Mouse (Mus musculus): ENCODE measurements around the gene Magi2.
"Not testable (repeated sequence)": the region's sequence is repeated elsewhere in the genome, so short reads cannot be mapped to it uniquely, and the experiment has no call there.

Gene Magi2

DNA sequence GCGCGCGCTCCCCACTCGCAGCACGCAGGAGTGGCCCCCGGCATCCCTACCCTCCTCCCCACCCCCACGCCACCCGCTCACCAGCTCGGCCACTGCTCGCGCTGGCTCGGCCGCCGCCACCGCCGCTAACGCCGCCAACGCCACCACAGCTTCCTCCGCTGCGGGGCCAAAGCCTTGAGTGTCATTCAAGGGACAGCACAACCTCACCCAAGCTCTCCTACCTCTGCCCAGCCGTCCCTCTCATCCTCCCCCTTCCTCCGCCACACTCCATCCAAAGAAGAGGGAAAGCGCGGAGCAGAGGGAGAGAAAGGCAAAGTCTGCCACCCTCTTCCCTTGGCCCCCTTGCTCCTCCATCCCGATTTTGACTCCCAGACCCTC is at the start of gene Magi2:
Gene Magi2, plus strand, starts transcription at position 171 of the 378 bp plus-strand sequence.
- in situ Hi-C loops (cut with MseI, MboI): no loop called here

DNA sequence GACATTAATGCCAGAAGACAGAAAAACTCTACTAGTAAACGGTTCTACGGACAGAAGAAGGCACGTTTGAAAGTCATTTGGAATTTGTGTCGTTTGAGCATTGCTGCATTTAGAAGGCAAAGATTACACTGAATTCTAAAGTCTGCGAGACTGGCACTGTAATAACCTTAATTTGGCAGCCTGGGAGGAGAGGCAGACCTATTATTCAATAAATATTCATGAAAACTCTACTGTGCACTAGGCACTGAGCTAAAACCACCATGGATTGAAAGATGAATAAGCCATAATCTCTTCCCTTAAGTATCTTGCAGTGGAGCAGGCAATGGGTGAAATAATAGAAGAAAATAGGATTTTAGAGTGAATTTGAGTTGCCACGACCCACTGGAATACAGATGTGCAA is 48.2 kb upstream of the Magi2 start:
- in situ Hi-C loops (cut with MseI, MboI): no loop called here

DNA sequence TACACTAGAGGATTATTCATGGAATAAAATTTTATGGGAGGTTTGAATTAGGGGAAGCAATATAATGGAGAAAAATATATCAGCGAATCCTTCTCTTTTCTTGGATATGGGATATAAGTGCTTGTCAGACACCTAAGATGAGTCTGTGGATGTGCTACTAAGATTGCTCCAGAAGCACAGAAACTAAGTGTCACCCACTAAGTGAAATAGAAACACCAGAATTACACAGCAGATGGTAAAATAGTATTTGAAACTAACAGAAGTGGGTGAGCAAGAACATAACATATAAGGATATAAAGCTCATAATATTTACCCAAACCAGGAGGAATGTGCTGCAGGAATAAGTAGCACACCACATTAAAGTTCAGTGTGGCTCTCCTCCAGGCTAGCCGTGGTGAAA is 40.7 kb upstream of the Magi2 start:
- in situ Hi-C loops (cut with MseI, MboI): no loop called here

DNA sequence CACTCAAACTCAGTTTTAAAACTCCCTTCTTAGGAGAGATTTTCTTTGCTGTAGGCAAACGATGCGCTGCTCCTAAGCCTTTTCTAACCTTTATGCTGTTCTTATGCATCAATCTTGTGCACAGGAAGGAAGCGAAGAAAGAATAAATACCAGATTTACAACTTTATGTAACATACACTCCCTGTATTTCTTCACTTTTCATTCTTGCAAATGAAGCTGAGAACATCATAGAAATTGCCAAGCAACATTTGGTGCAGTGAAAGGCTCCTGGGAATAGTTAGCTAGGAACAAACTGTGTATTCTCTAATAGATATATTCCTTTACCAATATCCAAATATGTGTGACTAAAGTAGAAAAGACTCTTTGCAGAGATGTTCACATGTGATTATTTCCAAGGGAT is 15.2 kb upstream of the Magi2 start:
- in situ Hi-C loops (cut with MseI, MboI): no loop called here

DNA sequence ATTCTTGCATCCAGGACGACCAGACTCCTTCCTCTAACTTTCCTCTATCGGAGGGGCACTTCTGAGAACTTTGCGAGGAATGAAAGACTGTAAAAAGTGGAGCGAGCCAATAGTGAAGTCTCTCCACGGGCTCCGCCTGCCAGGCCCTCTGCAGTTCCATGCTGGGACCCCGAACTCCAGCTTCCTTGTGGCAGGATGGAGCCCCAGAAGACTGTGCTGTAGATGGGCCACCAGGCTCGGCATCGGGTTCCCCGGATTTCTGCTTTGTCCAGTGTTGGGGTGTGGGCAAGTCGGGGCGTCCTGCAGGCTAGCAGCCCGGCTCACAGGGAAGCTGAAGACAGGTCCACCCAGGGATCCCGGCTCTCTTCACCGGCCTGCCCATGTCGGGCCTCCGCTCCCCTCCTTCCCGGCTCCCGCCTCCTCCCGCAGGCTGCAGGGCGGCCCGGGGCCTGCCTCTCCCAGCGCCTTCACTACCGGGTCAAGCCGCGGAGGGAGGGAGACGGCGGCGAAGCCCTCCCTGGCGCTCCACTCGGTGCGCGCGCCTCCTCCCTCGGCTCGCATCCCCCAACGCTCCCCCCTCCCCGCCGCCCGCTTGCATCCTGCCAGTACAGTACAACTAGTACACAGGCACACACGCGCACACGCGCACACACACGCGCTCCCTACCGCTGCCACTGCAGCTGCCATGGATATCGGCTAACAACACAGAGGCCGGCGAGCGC is 531 bp upstream of the Magi2 start:
- in situ Hi-C loops (cut with MseI, MboI): no loop called here

DNA sequence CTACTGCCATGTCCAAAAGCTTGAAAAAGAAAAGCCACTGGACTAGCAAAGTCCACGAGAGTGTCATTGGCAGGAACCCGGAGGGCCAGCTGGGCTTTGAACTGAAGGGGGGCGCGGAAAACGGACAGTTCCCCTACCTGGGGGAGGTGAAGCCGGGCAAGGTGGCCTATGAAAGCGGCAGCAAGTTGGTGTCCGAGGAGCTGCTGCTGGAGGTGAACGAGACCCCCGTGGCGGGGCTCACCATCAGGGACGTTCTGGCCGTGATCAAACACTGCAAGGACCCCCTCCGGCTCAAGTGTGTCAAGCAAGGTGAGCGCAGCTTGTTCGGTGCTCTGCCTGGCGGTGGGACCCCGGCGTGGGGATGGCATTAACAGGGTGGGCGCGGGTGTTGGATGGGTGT is 445 bp downstream of the Magi2 start:
- in situ Hi-C loops (cut with MseI, MboI): no loop called here

DNA sequence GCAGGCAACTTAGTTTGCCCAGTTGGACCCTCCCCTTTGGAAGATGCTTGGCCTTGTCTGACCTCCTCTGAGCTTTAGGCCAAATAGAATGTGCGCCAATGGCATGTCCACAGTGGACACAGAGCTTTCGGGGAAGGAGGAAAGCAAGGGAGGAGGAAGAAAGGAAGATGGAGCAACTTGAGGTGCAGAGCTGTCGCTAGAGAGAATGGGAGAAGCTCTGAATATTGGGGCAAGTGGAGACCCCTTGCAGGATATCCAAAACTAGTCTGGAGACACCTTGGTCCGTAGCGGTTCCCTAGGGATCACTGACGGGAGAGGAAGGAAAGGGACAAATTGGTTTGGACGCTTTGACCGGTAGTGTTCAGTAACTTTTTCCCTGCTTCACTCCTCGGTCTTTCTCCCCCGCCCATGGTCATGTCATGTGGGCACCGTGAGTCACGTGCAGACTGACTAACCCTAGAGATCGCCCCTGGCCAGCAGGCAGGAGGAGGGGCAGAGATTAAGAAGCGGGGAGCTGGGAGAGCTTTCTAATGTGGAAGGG is 1.0 kb downstream of the Magi2 start:
- in situ Hi-C loops (cut with MseI, MboI): no loop called here

DNA sequence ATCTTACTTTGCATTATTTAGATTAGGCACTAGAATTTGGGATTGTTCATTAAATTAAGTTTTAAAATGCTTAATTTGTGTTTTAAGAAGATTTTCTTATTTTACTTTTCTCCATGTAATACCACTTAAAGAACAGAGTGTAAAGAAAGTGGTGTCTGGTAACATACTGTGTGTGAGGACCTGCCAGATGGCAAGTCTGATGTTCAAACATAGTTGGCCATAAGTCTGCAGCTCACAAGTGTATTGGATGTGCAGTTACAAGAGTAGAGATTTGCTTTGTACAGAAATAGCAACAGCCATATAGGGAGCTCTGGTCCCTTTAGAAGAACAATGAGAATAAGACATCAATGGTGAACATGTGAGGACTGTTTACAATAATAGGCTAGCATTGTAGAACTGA is 15.0 kb downstream of the Magi2 start:
- in situ Hi-C loops (cut with MseI, MboI): no loop called here

DNA sequence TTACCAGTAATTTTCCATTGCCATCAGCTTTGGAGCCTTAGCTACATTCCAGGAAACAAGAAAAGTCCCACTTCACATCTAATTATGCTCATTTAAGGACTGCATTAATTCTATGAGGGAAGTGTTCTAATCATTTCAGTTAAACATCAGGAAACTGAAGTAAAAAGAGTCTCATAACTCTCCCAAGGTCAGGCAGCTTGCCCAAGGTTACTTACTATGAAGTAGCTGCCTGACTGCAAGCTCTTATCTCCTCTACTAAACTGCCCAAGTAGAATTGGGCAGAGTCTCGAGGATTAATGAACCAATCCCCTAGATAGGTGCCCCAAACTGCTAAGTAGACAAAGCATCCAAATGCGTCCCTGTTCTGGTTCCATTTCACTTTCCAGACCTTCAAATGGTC is 19.6 kb downstream of the Magi2 start:
- in situ Hi-C loops (cut with MseI, MboI): no loop called here

DNA sequence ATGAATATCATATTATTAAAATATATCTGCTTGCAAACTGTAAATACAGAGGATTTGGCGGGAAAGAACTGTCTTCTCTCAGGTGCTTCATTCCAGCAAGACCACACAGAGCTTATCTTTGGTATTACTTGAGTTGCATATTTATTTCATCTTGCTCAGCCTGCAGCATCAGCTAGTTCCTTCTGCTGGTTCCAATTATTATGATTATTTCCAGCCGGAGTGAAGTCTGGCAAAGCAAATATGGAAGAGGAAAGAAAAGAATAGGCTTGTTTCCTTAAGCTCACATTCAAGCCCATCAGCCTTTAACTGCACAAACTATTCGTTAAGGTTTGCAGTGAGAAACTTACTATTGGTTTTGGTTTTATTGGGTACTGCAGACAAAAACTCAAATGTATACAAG is 20.4 kb downstream of the Magi2 start:
- in situ Hi-C loops (cut with MseI, MboI): no loop called here

DNA sequence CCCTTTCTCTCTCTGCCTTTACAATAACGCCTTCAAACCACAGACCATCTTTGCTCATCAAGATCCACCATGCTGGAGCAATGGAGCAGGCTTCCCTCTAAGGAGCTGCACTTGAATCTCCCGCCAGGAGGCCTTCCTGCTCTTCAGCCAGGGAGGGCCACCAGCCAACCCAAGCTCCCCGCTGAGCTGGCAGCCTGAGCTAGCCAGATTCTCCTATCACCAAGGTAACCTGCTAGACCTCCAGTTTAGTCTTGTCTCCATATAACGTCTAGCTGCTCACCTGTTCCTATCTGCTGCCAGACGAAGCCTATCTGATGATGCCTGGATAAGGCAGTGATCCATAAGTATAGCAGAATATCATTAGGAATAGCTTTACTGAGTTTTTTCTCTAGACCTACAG is 36.0 kb downstream of the Magi2 start:
- in situ Hi-C loops (cut with MseI, MboI): loop anchor here in 1 of 2 experiments (25.0 kb wide), 2 partner anchors 351 to 801 kb away; no protein-coding TSS in a partner anchor

DNA sequence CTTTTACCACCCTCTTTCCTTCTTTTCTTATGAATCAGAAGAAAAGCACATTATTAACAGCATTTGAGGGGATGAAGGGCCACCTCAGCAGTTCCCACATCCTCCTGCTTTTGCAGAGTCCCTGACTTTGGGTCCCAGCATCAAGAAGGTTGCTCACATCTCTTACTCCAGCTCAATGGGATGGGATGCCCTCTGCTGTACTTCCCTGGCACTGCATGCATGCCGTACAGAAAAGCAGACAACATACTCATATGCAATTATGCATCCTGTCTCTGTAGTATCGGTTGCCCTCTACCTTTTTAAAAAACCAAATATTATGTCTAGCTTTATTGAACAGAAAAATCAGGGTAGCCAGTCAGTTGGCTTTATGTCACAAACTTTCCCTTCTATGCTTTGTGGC is 37.8 kb downstream of the Magi2 start:
- in situ Hi-C loops (cut with MseI, MboI): loop anchor here in 1 of 2 experiments (25.0 kb wide), 2 partner anchors 352 to 802 kb away; no protein-coding TSS in a partner anchor

DNA sequence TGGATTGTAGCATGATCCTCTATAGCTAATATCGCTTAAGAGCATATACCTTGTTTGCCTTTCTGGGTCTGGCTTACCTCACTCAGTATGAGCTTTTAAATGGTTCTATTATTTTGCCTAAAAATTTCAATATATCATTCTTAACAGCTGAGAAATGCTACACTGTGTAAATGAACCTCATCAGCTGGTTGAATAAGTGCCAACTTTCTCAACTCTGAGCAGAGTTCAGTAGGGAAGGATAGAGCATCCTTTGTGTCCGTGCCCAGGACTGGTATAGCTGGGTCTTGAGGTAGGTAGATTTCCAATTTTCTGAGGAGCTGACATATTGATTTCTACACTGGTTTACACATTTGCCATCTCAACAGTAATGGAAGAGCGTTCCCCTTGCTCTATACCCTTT is 65.7 kb downstream of the Magi2 start:
- in situ Hi-C loops (cut with MseI, MboI): no loop called here

DNA sequence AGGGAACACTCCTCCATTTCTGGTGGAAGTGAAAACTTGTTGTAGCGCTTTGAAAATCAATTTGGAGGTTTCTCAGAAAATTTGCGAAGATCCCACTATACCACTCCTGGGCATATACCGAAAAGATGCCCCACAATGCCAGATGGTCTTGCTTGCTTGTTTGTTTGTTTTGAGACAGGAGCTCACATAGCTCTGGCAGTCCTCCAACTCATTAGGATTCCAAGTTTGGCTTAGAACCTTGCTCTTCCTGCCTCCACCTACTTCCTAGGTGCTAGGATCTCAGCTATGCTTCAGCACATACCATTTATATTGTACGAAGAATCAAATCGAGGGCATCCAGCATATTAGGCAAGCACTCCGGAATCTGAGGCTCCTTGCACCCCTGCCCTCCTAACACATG is 79.8 kb downstream of the Magi2 start:
- in situ Hi-C loops (cut with MseI, MboI): no loop called here

DNA sequence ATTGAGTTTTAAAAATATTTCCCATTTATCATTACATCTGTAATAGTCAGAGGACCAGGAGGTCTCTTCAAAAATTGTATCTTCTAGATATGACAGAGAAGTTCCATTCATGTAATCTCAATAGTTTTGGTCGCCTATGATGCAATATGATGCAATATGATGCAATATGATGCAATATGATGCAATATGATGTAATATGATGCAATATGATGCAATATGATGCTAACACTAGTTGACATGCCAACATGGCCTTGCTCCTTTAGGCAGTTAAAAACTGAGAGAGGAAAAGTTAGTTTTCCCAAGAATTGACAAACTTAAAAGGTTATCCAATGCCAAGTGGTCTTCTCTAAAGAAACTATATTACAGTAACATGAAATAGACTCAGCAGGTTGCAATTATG is 83.0 kb downstream of the Magi2 start:
- in situ Hi-C loops (cut with MseI, MboI): no loop called here

DNA sequence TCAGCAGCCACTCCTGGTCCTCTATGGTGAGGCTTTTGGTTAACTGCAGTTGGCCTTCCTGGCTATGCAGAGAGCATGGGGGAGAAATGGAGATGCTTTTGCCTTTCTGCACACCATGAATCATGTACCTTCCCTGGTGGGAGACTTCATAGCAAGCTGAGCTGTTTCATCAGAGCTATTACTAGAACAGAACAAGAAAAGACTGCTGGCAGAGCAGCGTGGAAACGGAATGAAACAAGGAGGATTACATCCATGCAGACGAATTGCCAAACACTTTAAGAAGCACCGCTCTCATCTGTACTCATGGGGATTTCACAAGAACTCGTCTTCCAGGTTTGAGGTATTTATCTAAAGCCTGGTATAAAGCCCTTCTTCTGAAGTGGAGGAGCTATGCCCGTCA is 95.7 kb downstream of the Magi2 start:
- in situ Hi-C loops (cut with MseI, MboI): no loop called here

DNA sequence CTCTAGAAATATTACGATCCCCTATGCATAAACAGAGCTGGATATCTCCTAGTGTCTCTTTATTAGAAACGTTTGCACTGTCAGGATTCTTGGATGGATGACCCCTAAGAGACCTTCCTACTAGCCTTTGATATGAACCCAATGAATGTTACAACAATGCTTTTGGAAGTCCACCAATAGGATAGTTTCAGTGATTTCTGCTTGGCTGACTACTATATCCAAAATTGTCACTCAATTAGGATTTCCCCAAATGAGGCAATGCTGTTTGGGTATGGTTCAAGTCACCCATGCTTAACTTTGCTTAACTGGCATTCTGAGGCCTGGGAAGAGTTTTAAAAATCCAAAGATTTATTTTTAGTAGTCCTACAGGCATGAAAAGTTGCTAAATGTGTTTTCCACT is 110.7 kb downstream of the Magi2 start:
- in situ Hi-C loops (cut with MseI, MboI): no loop called here

DNA sequence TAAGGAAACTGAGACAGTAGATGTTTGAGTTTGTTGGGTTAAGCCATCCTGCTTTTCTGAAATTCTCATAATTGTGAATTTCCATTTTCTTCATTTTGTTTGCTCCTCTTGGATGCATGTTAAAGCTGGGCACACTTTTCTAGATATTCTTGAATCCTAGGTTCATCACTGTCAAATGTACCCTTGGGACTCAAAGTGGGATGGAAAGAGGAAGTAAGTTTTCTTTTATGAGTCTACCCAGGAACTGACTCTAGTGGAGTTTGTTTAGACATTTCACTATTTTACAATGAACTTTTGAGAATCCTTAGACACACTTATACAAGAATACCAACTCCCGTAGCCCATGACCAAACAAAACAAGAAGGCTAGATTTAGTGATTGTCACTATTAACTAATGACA is 141.3 kb downstream of the Magi2 start:
- in situ Hi-C loops (cut with MseI, MboI): no loop called here

DNA sequence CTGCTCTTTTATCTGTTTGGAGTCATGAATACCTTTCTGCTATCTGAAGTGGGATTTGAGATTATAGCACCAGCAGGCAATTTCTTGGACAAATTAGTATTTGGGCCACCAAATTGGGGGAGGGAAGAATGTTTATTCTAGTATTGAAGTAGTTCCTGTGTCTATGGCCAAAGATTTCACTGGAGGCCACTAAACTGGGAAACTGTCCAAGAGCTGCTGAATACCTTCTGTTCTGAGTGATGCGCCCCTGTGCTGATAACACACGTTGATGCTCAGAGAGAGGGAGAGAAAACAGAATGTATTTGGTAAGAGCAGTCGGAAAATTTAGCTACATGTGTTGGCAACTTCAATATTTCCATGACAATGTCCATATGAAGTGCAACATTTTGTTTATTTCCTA is 169.0 kb downstream of the Magi2 start:
- in situ Hi-C loops (cut with MseI, MboI): loop anchor here in 1 of 2 experiments (25.0 kb wide), 1 partner anchor 484 kb away; no protein-coding TSS in a partner anchor

DNA sequence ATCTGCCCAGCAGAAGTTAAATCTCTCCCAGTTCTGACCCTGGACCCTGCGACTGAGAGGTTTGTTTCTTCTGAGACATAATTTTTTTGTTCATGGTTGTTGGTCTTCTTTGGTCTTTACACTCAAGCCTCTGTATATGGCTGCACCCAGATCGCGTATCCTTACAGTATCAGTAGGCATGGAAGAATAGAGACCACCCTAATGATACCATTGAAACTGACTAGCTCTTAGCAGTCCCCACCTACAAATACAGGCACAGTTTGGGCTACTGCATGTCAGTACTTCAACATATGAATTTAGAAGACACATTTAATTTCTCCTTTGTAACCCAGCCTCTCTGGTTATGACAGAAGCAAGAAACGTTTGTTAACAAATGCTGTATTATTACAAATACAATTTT is 173.5 kb downstream of the Magi2 start:
- in situ Hi-C loops (cut with MseI, MboI): no loop called here

DNA sequence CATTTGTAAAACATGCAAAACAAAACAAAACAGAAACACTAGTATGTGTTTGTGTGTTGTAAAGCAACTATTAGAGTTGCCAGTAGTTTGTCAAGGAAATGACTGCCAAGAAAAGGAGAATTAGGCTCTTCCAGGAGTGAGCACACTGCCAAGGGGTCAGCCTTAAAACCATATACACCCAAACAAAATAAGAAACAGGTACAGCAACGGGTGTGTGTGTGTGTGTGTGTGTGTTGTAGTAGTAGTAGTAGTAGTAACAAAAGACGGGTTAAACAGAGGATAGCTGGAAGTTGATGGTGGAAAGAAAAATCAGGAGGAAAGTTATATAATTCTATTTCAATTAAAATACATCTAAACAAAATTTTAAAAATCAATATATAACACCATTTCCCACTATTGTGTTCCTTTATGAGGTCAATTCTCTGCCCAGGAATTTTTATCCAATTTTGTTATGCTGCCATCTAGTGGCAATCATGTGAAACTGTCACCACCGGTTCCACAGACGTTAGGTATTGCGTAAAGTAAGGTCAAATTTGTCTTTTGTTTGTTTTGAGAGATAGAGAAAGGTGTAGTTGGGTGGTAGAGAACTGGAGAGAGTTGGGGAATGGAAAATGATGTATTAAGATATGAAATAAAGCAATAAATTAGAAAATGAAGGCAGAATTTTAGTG is 174.0 kb downstream of the Magi2 start:
- in situ Hi-C loops (cut with MseI, MboI): no loop called here

DNA sequence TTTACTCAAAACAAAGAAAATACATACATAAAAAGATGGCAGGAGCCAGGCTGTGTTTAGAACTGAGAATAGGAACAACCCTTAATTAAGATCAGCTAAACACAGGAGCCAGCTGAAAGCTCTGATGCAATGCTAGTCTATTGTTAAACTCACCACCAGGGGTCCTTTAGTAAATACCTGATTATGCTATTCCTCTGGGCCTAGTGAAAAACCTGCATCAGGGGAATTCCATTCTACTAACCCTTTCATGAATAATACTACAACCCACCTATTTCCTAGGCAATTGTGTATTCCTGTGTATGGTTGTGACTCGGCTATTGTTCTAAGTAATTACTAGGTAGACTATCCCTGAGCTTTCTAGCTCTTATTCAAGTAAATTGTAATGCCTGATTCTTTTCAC is 177.4 kb downstream of the Magi2 start:
- in situ Hi-C loops (cut with MseI, MboI): not testable (repeated sequence)

DNA sequence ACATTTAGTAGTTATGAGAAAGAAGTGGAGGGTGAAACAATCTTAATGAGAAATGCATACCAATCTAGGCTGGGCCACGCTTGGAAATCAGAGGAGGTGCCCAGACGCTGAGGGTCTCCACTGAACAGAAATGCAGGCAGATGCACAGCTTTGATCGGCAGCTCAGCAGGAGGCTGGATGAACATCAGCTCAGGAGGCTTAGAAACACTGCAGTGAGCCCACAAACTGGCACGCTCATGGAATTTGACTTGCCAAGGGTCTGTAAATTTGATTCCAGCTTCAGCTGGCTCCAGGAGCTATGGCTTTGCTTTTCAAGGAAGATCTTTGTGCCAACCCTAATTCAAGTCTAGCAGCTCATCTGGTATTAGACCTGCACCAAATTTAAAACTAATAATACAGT is 187.7 kb downstream of the Magi2 start:
- in situ Hi-C loops (cut with MseI, MboI): no loop called here
